Comparison of ENCODE assay signal across 9 mouse cellular contexts in genomic region chr15:51730805-51731412, GRCm38 (mm10).
A peak's percentile ranks its signal among the peaks of the same experiment; 100 is the strongest.
DNase-seq lines count a peak whose midpoint lies in the region; ATAC-seq and TF ChIP-seq lines count a peak whose summit lies in the region.
"Had no signal": no experiment of that assay in that cellular context is flagged by ENCODE, and none has a peak within 500 bp of the region (broad histone marks: within the 10 kb centered on the region; RNA-seq: fewer than 3 reads in every experiment).

No protein-coding gene starts in this region.

- H3K36me3 ChIP-seq in heart, embryonic 12.5 days = no peaks in the 10 kb centered on the region
- H3K36me3 ChIP-seq in limb, embryonic 14.5 days (ENCODE audit: control insufficient read depth, insufficient read depth, low read length) = no peaks in the 10 kb centered on the region
- H3K36me3 ChIP-seq: heart, embryonic 13.5 days had no signal

- TF ChIP-seq POLR2A in limb, embryonic 14.5 days (IDR thresholded peaks at IDR 0.05; ENCODE audit: borderline replicate concordance, extremely low read depth, insufficient read depth, insufficient read length) = no peak

- H3K9me3 ChIP-seq in heart, embryonic 12.5 days (replicated peaks) = no peaks in the 10 kb centered on the region
- peaks cover 3% of the 10 kb centered on the region; the same call in 1 of the 2 replicates for H3K9me3 ChIP-seq in limb, embryonic 14.5 days (ENCODE audit: control insufficient read depth, low read length)

- H3K27ac ChIP-seq in heart, embryonic 12.5 days (ENCODE audit: poor library complexity, severe bottlenecking) = no peak overlapping the region
- H3K27ac ChIP-seq in limb, embryonic 14.5 days (replicated peaks; ENCODE audit: low read depth, low read length) = peak overlapping the region; percentile 9; the same call in 1 of the 2 replicates
- H3K27ac ChIP-seq: heart, embryonic 13.5 days had no signal

- no peak overlapping the region for H3K4me3 ChIP-seq in heart, embryonic 12.5 days
- no peak overlapping the region for H3K4me3 ChIP-seq in limb, embryonic 14.5 days (replicated peaks; ENCODE audit: low read length)
- H3K4me3 ChIP-seq: heart, embryonic 13.5 days had no signal

- H3K9ac ChIP-seq in heart, embryonic 12.5 days = no peak overlapping the region
- 0 out of 2 replicates have a peak overlapping the region, but pooled peaks have one; percentile 4 for H3K9ac ChIP-seq in limb, embryonic 14.5 days (ENCODE audit: low read depth, low read length, severe bottlenecking)
- H3K9ac ChIP-seq: heart, embryonic 13.5 days had no signal

- peak; percentile 62 to 80 for DNase-seq in heart, adult 18-20 months
- peak; percentile 78 for DNase-seq in adrenal gland, adult 2 months
- DNase-seq in heart, adult 9 months (ENCODE audit: low spot score in 2 of 2) = peak; percentile 57 to 64
- no peak for DNase-seq in limb, embryonic 14.5 days (ENCODE audit: low spot score)
- DNase-seq in spleen, postnatal 4 days (ENCODE audit: low spot score in 2 of 2) = no peak
- DNase-seq in kidney, postnatal 36 days = no peak
- no peak for DNase-seq in c-Kit-positive CD71-positive TER-119-positive erythroid progenitor cells, embryonic 14.5 days (ENCODE audit: low spot score)

- peaks cover 7% of the 10 kb centered on the region; the same call in 1 of the 2 replicates for H3K4me1 ChIP-seq in heart, embryonic 12.5 days (replicated peaks)
- 0 out of 2 replicates have a peak, but pooled peaks cover 4% of the 10 kb centered on the region for H3K4me1 ChIP-seq in limb, embryonic 14.5 days (ENCODE audit: control insufficient read depth, insufficient read depth, low read length)

- no peak overlapping the region for H3K4me2 ChIP-seq in heart, embryonic 12.5 days
- H3K4me2 ChIP-seq in limb, embryonic 14.5 days (replicated peaks; ENCODE audit: low read depth, low read length, severe bottlenecking) = no peak overlapping the region
- H3K4me2 ChIP-seq: heart, embryonic 13.5 days had no signal

- ATAC-seq in heart, embryonic 12.5 days (ENCODE audit: insufficient number of reproducible peaks, low FRiP score) = no peak
- no peak for ATAC-seq in limb, embryonic 14.5 days (ENCODE audit: low FRiP score, low read depth)

- 55% methylated on average over 12 of the region's 12 CpGs for WGBS in heart, embryonic 12.5 days
- WGBS in limb, embryonic 14.5 days = 59% methylated on average over 12 of the region's 12 CpGs

- no peaks in the 10 kb centered on the region for H3K27me3 ChIP-seq in heart, embryonic 12.5 days (replicated peaks)
- no peaks in the 10 kb centered on the region for H3K27me3 ChIP-seq in limb, embryonic 14.5 days (ENCODE audit: control insufficient read depth, insufficient read depth, low read length)
- H3K27me3 ChIP-seq: heart, embryonic 13.5 days had no signal

Comparison
In these comparisons a context has a peak if more than half of its experiments do, and no peak if none do; other contexts are left out.
1. DNase-seq: peak in heart, adult 18-20 months (2 of 2), adrenal gland, adult 2 months (single experiment) and heart, adult 9 months (2 of 2); none in limb, embryonic 14.5 days (single experiment), spleen, postnatal 4 days (0 of 2), kidney, postnatal 36 days (0 of 2) and c-Kit-positive CD71-positive TER-119-positive erythroid progenitor cells, embryonic 14.5 days (single experiment).